Mouse (Mus musculus) kidney, postnatal 10 days (tissue): ENCODE measurements around the gene Zfp92.
"Not testable (repeated sequence)": the region's sequence is repeated elsewhere in the genome, so short reads cannot be mapped to it uniquely, and the experiment has no call there.

Experiments
- DNase-seq: peaks from one replicate; pipeline ENCODE4 v3.0.0; 2021; ENCODE audit warnings: mixed read lengths

The Zfp92 gene

GRCm38 (mm10) chrX:73410880-73411517 is at the start of gene Zfp92:
Gene Zfp92 (plus strand): TSS chrX:73411096.
- DNase-seq = peak; percentile 14

- no peak for DNase-seq
These were observed 47.6 kb upstream of the Zfp92 start for GRCm38 (mm10) chrX:73363291-73363690.

- no peak for DNase-seq
These were observed 26.5 kb upstream of the Zfp92 start for GRCm38 (mm10) chrX:73384419-73384818.

GRCm38 (mm10) chrX:73384924-73385323 is 26.0 kb upstream of the Zfp92 start:
- no peak for DNase-seq

- no peak for DNase-seq
These were observed 19.4 kb upstream of the Zfp92 start for GRCm38 (mm10) chrX:73391481-73391880.

GRCm38 (mm10) chrX:73396446-73396845 is 14.4 kb upstream of the Zfp92 start:
- no peak for DNase-seq

GRCm38 (mm10) chrX:73398636-73399035 is 12.3 kb upstream of the Zfp92 start, which contains the start of gene Gm18336:
Gene Gm18336 (minus strand): TSS chrX:73398736.
- DNase-seq = not testable (repeated sequence)

GRCm38 (mm10) chrX:73400951-73401350 is 9.9 kb upstream of the Zfp92 start:
- no peak for DNase-seq

- no peak for DNase-seq
These were observed 9.3 kb upstream of the Zfp92 start for GRCm38 (mm10) chrX:73401616-73402015.

- DNase-seq = no peak
These were observed 1.9 kb downstream of the Zfp92 start for GRCm38 (mm10) chrX:73412767-73413166.

GRCm38 (mm10) chrX:73430036-73430435 is 19.1 kb downstream of the Zfp92 start:
- DNase-seq = no peak

- no peak for DNase-seq
These were observed 22.0 kb downstream of the Zfp92 start for GRCm38 (mm10) chrX:73432850-73433249.

- DNase-seq = no peak
These were observed 24.4 kb downstream of the Zfp92 start, which contains the start of gene Trex2 for GRCm38 (mm10) chrX:73435252-73435651. Gene Trex2 (minus strand): TSS chrX:73435344.

- no peak for DNase-seq
These were observed 30.5 kb downstream of the Zfp92 start for GRCm38 (mm10) chrX:73441428-73441827.

GRCm38 (mm10) chrX:73451949-73452348 is 41.1 kb downstream of the Zfp92 start:
- DNase-seq = peak; percentile 82

- DNase-seq = peak; percentile 93
These were observed 48.0 kb downstream of the Zfp92 start, which contains the start of gene Haus7 for GRCm38 (mm10) chrX:73458877-73459392. Gene Haus7 (minus strand): TSS chrX:73459044.

GRCm38 (mm10) chrX:73460792-73461191 is 49.9 kb downstream of the Zfp92 start:
- DNase-seq = no peak

- DNase-seq = peak; percentile 49
These were observed 54.7 kb downstream of the Zfp92 start for GRCm38 (mm10) chrX:73465483-73466186.

GRCm38 (mm10) chrX:73467446-73468241 is 56.7 kb downstream of the Zfp92 start:
- peak; percentile 45 for DNase-seq

GRCm38 (mm10) chrX:73468330-73468729 is 57.4 kb downstream of the Zfp92 start:
- no peak for DNase-seq

- DNase-seq = no peak
These were observed 57.9 kb downstream of the Zfp92 start for GRCm38 (mm10) chrX:73468752-73469151.

- DNase-seq = no peak
These were observed 60.9 kb downstream of the Zfp92 start for GRCm38 (mm10) chrX:73471764-73472163.
